Mouse (Mus musculus) E14TG2a.4 (cell line): ENCODE results near the gene Tcam1.

Experiments used
- CTCF ChIP-seq: conservative IDR thresholded peaks from 2 replicates; pipeline ENCODE4 v1.5.1; 2014; ENCODE audit warnings: low read length
- POU5F1 ChIP-seq: IDR thresholded peaks from 2 replicates; pipeline ENCODE4 v1.6.1; 2014; ENCODE audit warnings: low read length, borderline replicate concordance

GRCm38 (mm10) chr11:106255685-106256451 lies 20.6 kb upstream of the Tcam1 start, which contains the start of the genes Ftsj3 and Psmc5:
- TF ChIP-seq CTCF (no peak), POU5F1 (no peak)
